Mouse (Mus musculus): ENCODE data around the gene Krtap5-1. TPM values are rescaled to one million over a fixed set of nuclear protein-coding genes. Genes with fewer than 3 reads are reported as not detected.
A peak's percentile ranks its signal among the peaks of the same experiment; 100 is the strongest.
"Not testable (repeated sequence)": the region's sequence is repeated elsewhere in the genome, so short reads cannot be mapped to it uniquely, and the experiment has no call there.

Gene Krtap5-1
- polyA plus RNA-seq, 1 experiment from 2014 or later: not detected

DNA sequence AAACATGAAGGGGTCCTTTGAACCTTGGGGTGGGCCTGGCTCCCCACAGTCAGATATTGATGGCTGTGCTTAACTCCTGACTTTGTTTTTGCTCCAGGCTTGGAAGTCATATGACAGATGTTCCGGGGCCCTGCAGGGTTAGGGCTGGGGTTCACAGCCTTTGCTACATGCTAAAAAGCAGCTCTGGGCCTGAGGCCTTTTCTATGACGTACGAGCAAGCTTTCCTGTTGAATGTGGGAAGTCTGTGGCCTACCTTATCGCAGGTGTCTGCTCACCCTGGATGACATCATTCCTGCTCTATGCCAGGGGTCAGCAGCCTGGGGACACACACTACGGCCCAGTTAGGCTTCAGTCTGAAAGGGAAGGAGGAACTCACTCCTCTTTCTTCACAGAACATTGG, 20.3 kb upstream of the Krtap5-1 start:
- Histone ChIP-seq H3K27ac (ENCODE audit: low read depth, low read length) (peak overlapping the region; percentile 59; the same call in 1 of the 2 replicates), H3K4me2 (no peak overlapping the region), H3K4me1 (ENCODE audit: control insufficient read depth, insufficient read depth, low read length) (peaks cover 30% of the 10 kb centered on the region), H3K27me3 (ENCODE audit: control insufficient read depth, insufficient read depth, low read length) (no peaks in the 10 kb centered on the region), H3K9ac (ENCODE audit: low read depth, low read length) (no peak overlapping the region), H3K36me3 (ENCODE audit: control insufficient read depth, insufficient read depth, low read length) (no peaks in the 10 kb centered on the region), H3K9me3 (replicated peaks; ENCODE audit: control insufficient read depth, low read length) (no peaks in the 10 kb centered on the region), H3K4me3 (ENCODE audit: low read depth, low read length) (no peak overlapping the region)
- ATAC-seq (replicated peaks; ENCODE audit: insufficient number of reproducible peaks, low FRiP score, low TSS enrichment): no peak
- WGBS (ENCODE audit: insufficient replicate concordance): 53% methylated on average over 5 of the region's 5 CpGs

DNA sequence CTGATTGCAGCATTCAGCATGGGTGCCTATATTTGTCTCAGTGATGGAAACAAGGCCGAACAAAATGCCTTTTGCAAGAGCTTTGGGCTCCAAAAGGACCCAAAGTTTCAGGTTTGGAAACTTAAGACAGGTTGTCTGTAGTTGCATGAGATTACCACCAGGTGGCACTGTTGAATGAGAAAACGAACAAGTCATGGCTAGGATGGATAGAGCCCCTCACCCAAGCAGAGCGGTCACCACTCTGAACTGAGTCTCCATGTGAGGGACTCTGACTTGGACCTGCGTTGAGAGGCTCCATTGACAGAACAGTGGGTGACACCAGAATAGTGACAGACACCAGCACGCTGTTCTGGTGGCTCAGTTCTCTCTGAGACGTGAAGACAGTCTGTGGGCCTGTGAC, 19.6 kb upstream of the Krtap5-1 start:
- Histone ChIP-seq H3K4me1 (ENCODE audit: control insufficient read depth, insufficient read depth, low read length) (peaks cover 30% of the 10 kb centered on the region), H3K27me3 (ENCODE audit: control insufficient read depth, insufficient read depth, low read length) (no peaks in the 10 kb centered on the region), H3K9me3 (replicated peaks; ENCODE audit: control insufficient read depth, low read length) (no peaks in the 10 kb centered on the region), H3K4me3 (ENCODE audit: low read depth, low read length) (no peak overlapping the region), H3K4me2 (no peak overlapping the region), H3K36me3 (ENCODE audit: control insufficient read depth, insufficient read depth, low read length) (no peaks in the 10 kb centered on the region), H3K9ac (ENCODE audit: low read depth, low read length) (no peak overlapping the region), H3K27ac (ENCODE audit: low read depth, low read length) (peak overlapping the region; percentile 59)
- peak; percentile 69 for ATAC-seq (replicated peaks; ENCODE audit: insufficient number of reproducible peaks, low FRiP score, low TSS enrichment)
- 24% methylated on average over 6 of the region's 6 CpGs for WGBS (ENCODE audit: insufficient replicate concordance)

DNA sequence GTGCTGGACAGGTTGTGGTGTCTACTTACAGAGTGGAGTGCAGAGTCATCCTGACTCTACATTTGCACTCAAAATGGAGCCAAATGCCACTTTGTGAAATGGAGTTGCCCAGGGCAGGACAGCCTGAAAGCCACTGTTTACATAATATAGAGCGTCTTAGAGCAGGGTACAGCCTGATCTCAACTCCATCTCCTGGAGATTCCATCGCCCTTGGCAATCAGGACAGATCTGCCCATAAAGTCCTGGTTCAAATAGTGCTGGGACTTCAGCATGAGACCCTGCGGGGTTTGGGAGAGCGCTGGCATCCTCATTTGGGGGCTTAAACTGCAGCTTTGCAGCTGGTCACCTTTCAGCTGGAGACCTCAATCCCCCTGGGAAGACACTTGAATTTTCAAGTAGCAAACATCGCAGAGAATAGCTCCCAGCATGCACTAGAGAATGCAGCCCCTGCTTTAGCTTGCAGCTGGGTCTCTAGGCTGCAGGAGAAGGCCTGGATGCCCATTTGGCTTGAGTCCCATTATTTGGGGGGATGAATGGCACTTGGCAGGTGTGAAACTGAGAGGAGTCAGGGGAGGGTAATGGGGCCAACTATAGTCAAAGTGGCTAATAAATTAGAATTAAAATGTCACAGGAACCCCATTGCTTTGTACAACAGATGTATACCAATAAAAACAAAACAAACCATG, 17.8 kb upstream of the Krtap5-1 start:
- H3K27me3 ChIP-seq (ENCODE audit: control insufficient read depth, insufficient read depth, low read length): no peaks in the 10 kb centered on the region
- ATAC-seq (replicated peaks; ENCODE audit: insufficient number of reproducible peaks, low FRiP score, low TSS enrichment): no peak
- H3K4me3 ChIP-seq (ENCODE audit: low read depth, low read length): no peak overlapping the region
- no peak overlapping the region for H3K9ac ChIP-seq (ENCODE audit: low read depth, low read length)
- no peak overlapping the region for H3K27ac ChIP-seq (ENCODE audit: low read depth, low read length)
- peaks cover 13% of the 10 kb centered on the region for H3K4me1 ChIP-seq (ENCODE audit: control insufficient read depth, insufficient read depth, low read length)
- no peak overlapping the region for H3K4me2 ChIP-seq
- 62% methylated on average over 5 of the region's 5 CpGs for WGBS (ENCODE audit: insufficient replicate concordance)
- H3K36me3 ChIP-seq (ENCODE audit: control insufficient read depth, insufficient read depth, low read length): no peaks in the 10 kb centered on the region
- H3K9me3 ChIP-seq (replicated peaks; ENCODE audit: control insufficient read depth, low read length): no peaks in the 10 kb centered on the region

DNA sequence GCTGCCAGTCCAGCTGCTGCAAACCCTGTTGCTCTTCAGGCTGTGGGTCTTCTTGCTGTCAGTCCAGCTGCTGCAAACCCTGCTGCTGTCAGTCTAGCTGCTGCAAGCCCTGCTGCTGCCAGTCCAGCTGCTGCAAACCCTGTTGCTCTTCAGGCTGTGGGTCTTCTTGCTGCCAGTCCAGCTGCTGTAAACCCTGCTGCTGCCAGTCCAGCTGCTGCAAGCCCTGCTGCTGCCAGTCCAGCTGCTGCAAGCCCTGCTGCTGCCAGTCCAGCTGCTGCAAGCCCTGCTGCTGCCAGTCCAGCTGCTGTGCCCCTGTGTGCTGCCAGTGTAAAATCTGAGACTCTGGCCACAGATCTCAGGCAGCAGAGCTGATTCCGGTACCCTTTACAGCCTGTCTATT, 7.0 kb upstream of the Krtap5-1 start:
- H3K4me3 ChIP-seq (ENCODE audit: low read depth, low read length); H3K9me3 ChIP-seq (replicated peaks; ENCODE audit: control insufficient read depth, low read length); H3K4me2 ChIP-seq; H3K27ac ChIP-seq (ENCODE audit: low read depth, low read length); H3K4me1 ChIP-seq (ENCODE audit: control insufficient read depth, insufficient read depth, low read length); ATAC-seq (replicated peaks; ENCODE audit: insufficient number of reproducible peaks, low FRiP score, low TSS enrichment); H3K27me3 ChIP-seq (ENCODE audit: control insufficient read depth, insufficient read depth, low read length); H3K9ac ChIP-seq (ENCODE audit: low read depth, low read length); H3K36me3 ChIP-seq (ENCODE audit: control insufficient read depth, insufficient read depth, low read length): not testable (repeated sequence)
- WGBS (ENCODE audit: insufficient replicate concordance): 50% methylated on average over 1 of the region's 1 CpGs

DNA sequence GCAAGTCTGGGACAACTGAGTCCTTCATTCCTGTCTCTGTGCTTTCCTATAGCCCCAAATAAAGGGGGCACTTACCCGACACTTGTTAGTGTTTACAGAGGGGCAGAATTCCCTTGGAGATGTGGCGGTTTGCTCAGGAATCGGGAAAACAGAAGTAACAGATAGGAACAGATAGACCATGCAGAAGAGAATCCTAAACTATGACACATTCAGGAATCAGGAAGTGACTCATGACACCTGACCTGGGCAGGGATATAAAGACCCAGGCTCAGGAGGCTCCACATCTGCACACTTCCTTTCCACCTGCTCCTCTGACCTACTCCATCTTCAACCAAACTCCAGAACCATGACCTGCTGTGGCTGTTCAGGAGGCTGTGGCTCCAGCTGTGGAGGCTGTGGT, 6.3 kb upstream of the Krtap5-1 start, which contains the start of gene Krtap5-4:
TSS of gene Krtap5-4 (plus strand) at position 301 of the 400 bp plus-strand sequence.
- Histone ChIP-seq H3K36me3 (ENCODE audit: control insufficient read depth, insufficient read depth, low read length) (no peaks in the 10 kb centered on the region), H3K27ac (ENCODE audit: low read depth, low read length) (no peak within 1 kb of the TSS), H3K4me3 (ENCODE audit: low read depth, low read length) (no peak within 1 kb of the TSS), H3K27me3 (ENCODE audit: control insufficient read depth, insufficient read depth, low read length) (no peaks in the 10 kb centered on the region), H3K4me1 (ENCODE audit: control insufficient read depth, insufficient read depth, low read length) (0 out of 2 replicates have a peak, but pooled peaks cover 3% of the 10 kb centered on the region), H3K9ac (ENCODE audit: low read depth, low read length) (no peak within 1 kb of the TSS), H3K9me3 (replicated peaks; ENCODE audit: control insufficient read depth, low read length) (no peaks in the 10 kb centered on the region), H3K4me2 (no peak within 1 kb of the TSS)
- 30% methylated on average over 3 of the region's 3 CpGs for WGBS (ENCODE audit: insufficient replicate concordance)
- no peak for ATAC-seq (replicated peaks; ENCODE audit: insufficient number of reproducible peaks, low FRiP score, low TSS enrichment)

DNA sequence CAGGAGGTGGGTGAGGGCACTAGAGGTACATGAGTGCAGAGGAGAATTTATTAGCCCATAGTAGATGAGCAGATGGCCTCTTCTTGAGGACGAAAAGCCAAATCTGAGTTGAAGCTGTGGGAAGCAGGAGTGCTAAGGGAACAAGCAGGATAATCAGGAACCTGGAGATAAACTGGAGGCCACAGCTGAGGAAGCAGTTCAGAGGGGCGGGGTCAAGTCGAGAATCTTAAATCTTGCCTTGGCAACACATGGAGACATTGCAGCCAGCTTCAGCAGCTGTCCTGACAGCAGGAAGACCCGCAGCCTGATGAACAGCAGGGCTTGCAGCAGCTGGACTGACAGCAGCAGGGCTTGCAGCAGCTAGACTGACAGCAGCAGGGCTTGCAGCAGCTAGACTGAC, 810 bp downstream of the Krtap5-1 start:
- H3K9me3 ChIP-seq (replicated peaks; ENCODE audit: control insufficient read depth, low read length); H3K36me3 ChIP-seq (ENCODE audit: control insufficient read depth, insufficient read depth, low read length); H3K4me1 ChIP-seq (ENCODE audit: control insufficient read depth, insufficient read depth, low read length); H3K27ac ChIP-seq (ENCODE audit: low read depth, low read length); H3K27me3 ChIP-seq (ENCODE audit: control insufficient read depth, insufficient read depth, low read length); H3K4me3 ChIP-seq (ENCODE audit: low read depth, low read length); ATAC-seq (replicated peaks; ENCODE audit: insufficient number of reproducible peaks, low FRiP score, low TSS enrichment); H3K4me2 ChIP-seq; H3K9ac ChIP-seq (ENCODE audit: low read depth, low read length): not testable (repeated sequence)
- 10% methylated on average over 4 of the region's 4 CpGs for WGBS (ENCODE audit: insufficient replicate concordance)

DNA sequence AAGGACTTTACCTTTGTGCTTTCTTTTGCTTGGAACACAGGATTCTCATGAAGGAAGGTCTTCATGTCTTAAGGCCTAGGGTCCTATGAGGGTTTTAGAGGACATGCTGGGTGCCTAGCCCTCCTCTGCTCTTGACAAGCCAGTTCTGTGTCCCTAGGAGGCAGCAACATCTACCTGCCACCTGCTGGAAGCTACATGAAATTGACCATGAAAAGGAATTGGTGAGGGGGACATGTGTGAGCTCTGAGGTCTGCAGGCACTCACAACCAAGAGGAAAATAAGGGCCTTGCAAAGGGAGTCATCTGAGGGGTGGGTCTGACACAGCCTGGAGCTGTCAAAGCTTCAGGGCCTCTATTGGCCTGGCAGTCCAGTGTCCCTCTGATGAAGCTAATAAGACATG, 1.5 kb downstream of the Krtap5-1 start:
- Histone ChIP-seq H3K4me1 (ENCODE audit: control insufficient read depth, insufficient read depth, low read length) (no peaks in the 10 kb centered on the region), H3K9ac (ENCODE audit: low read depth, low read length) (no peak overlapping the region), H3K27me3 (ENCODE audit: control insufficient read depth, insufficient read depth, low read length) (no peaks in the 10 kb centered on the region), H3K27ac (ENCODE audit: low read depth, low read length) (no peak overlapping the region), H3K4me3 (ENCODE audit: low read depth, low read length) (no peak overlapping the region), H3K9me3 (replicated peaks; ENCODE audit: control insufficient read depth, low read length) (no peaks in the 10 kb centered on the region), H3K4me2 (no peak overlapping the region), H3K36me3 (ENCODE audit: control insufficient read depth, insufficient read depth, low read length) (no peaks in the 10 kb centered on the region)
- no peak for ATAC-seq (replicated peaks; ENCODE audit: insufficient number of reproducible peaks, low FRiP score, low TSS enrichment)

DNA sequence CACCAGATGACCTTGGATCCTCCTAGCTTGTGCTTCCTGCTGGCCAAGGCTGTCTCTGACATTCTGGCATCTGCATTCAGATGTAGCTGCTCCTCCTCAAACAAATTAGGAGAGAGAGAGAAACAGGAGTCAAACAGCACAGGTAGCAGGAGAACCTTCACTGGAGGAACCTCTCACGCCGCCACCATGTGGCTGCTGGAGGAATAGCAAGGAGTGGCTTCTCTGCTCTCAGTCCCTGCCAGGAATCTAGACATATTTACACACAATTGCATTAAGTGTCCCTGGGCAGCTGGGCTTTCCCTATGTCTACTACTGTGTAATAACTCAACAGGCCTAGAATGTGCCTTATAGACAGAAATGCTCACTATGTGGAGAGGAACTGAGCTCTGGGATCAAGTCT, 3.1 kb downstream of the Krtap5-1 start:
- not testable (repeated sequence) for H3K9ac ChIP-seq (ENCODE audit: low read depth, low read length); H3K4me3 ChIP-seq (ENCODE audit: low read depth, low read length); H3K27ac ChIP-seq (ENCODE audit: low read depth, low read length); H3K27me3 ChIP-seq (ENCODE audit: control insufficient read depth, insufficient read depth, low read length); H3K36me3 ChIP-seq (ENCODE audit: control insufficient read depth, insufficient read depth, low read length); H3K4me1 ChIP-seq (ENCODE audit: control insufficient read depth, insufficient read depth, low read length); ATAC-seq (replicated peaks; ENCODE audit: insufficient number of reproducible peaks, low FRiP score, low TSS enrichment); H3K4me2 ChIP-seq; H3K9me3 ChIP-seq (replicated peaks; ENCODE audit: control insufficient read depth, low read length)
- WGBS (ENCODE audit: insufficient replicate concordance): 5% methylated on average over 2 of the region's 2 CpGs

DNA sequence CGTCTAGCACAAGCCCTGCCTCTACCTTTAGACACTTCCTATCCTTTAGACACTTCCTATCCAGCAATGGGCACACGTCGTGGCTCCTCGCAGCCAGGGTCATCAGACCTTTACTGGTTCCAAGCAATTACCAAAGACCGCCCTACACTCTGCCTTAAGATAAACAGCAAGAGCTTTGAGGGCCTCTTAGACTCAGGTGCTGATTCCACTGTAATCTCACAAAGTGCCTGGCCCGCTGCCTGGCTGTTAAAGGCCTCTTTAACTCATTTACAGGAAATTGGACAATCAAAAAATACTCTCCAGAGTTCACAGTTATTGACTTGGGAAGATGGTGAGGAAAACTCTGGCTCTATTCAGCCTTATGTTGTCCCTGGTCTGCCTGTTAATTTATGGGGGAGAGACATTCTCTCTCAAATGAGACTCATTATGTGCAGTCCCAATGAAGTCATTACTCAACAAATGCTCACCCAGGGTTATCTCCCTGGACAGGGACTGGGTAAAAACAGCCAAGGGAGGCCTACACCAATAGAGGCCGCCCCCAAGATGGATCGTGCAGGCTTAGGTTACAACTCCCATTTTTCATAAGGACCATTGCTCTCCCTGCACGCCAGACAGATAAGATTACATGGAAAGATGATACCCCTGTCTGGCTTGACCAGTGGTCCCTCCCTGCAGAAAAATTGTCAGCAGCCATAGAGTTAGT, 10.9 kb downstream of the Krtap5-1 start:
- ATAC-seq (replicated peaks; ENCODE audit: insufficient number of reproducible peaks, low FRiP score, low TSS enrichment); H3K27ac ChIP-seq (ENCODE audit: low read depth, low read length); H3K9ac ChIP-seq (ENCODE audit: low read depth, low read length); H3K9me3 ChIP-seq (replicated peaks; ENCODE audit: control insufficient read depth, low read length); H3K4me2 ChIP-seq; H3K36me3 ChIP-seq (ENCODE audit: control insufficient read depth, insufficient read depth, low read length); H3K27me3 ChIP-seq (ENCODE audit: control insufficient read depth, insufficient read depth, low read length); H3K4me3 ChIP-seq (ENCODE audit: low read depth, low read length): not testable (repeated sequence)
- peaks cover 12% of the 10 kb centered on the region for H3K4me1 ChIP-seq (ENCODE audit: control insufficient read depth, insufficient read depth, low read length)
- 44% methylated on average over 9 of the region's 9 CpGs for WGBS (ENCODE audit: insufficient replicate concordance)

All from heart, embryonic 11.5 days (tissue).